Mouse (Mus musculus) megakaryocyte progenitor cell, adult 5-6 weeks (primary cell): ENCODE data around the gene Alox12e. TPM values are rescaled to one million over a fixed set of nuclear protein-coding genes. Genes with fewer than 3 reads are reported as not detected.

ENCODE experiments used
- ATAC-seq: replicated peaks from 2 replicates; pipeline ENCODE4 v1.8.0; 2016; ENCODE audit warnings: mild to moderate bottlenecking, moderate TSS enrichment, inconsistent platforms; ENCODE audit not compliant: poor library complexity
- total RNA-seq, 2 experiments: library from RNA; stranded (forward) in 1 of 2; stranded (reverse) in 1 of 2; fragments of 157-497, 149-512 nt in 1 of 2; fragments of 200-1000 nt in 1 of 2; gene quantifications; 2 replicates each; pipeline versions ENCODE4 v1.2.3 to v1.2.4; 2015 to 2017

Gene Alox12e
- total RNA-seq, 2 experiments from 2014 or later, result not detected

- no peak for ATAC-seq
These were observed 34.3 kb downstream of the Alox12e start for GRCm38 (mm10) chr11:70288102-70288501.

DNA sequence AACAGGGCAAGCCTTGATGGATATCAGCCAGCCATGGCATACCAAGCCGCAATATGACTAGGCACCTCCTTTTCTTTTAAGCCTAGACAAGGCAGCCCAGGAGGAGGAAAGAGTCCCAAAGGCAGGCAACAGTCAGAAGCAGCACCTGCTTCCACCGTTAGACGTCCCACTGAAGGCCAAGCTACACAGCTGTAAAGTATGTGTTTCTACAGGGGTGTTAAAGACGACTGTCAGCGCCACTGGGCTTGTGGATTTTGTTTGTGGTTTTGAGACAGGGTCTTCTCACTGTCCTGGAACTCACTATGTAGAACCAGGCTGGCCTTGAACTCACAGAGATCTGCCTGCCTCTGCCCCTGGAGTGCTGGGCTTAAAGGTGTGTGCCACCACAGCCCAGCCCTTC is 36.7 kb downstream of the Alox12e start:
- ATAC-seq, result no peak

DNA sequence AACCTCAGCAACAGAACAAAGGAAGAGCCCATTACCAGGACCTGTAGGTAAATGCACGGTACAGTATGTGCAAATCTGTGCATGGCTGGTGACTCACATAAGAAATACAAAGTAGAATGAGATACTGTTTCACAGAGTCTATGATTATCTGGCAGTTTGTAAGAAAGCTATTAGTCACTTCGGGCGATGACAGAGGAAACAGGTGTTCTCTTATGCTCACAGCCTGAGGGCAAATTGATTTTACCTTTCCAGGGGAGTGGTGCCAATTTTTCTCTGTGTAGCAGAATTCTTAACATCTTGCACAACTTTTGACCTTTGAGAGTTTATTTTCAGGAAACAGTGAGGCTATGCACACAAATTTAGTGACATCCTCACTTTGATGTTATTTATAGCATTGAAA is 37.7 kb downstream of the Alox12e start:
- no peak for ATAC-seq

DNA sequence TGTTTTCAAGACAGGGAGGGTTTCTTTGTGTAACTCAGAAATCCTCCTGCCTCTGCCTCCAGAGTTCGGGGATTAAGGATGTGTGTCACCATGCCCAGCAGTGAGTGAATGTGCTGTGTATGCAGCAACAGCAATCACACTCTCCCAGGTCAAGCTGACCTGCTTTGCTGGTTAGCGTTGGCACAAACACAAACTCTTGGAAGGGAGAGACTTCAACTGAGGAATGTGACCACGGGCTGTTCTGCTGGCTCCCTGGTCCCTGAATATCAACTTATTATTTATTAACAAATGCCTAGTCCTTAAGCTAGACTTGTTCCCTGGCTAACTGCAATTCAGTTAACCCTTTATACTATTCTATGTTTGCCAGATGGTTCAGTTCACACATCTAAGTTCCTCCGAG is 38.8 kb downstream of the Alox12e start:
- ATAC-seq, result no peak

GRCm38 (mm10) chr11:70280441-70280840 is 42.0 kb downstream of the Alox12e start:
- peak; percentile 74 for ATAC-seq

GRCm38 (mm10) chr11:70278961-70279360 is 43.5 kb downstream of the Alox12e start:
- ATAC-seq, result no peak

- ATAC-seq, result no peak
These were observed 50.8 kb downstream of the Alox12e start for GRCm38 (mm10) chr11:70271641-70272040.

DNA sequence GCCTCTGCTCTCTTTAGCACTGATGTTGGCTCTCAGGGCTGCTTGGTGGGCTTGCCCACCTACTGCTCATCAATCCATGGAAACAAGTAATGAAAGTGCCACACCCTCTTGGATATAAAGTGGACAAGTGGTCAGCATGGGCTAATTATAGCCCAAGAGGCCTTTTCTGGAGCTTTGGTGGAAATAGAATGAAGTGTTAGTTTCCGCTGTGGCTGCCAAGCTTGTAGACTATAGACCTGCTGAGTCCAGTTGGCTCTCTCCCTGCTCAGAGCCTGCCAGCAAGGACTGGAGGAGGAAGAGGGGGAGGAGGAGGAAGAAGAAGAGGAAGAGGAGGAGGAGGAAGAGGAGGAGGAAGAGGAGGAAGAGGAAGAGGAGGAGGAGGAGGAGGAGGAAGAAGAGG is 56.0 kb downstream of the Alox12e start:
- no peak for ATAC-seq

- no peak for ATAC-seq
These were observed 56.6 kb downstream of the Alox12e start for GRCm38 (mm10) chr11:70265819-70266218.

Other genes starting within 250 kb of the Alox12e start
- not detected in 2 replicates for gene Asgr2, start 230.0 kb downstream of the Alox12e start, total RNA-seq (2015)
- gene Asgr2, start 230.0 kb downstream of the Alox12e start, total RNA-seq (2017), result 0.62 TPM in 1 of 2 replicates, not detected in the other
- gene Mgl2, start 192.3 kb downstream of the Alox12e start, total RNA-seq (2015), result 25.7 and 30.7 TPM in 2 replicates
- 29.3 and 36.6 TPM in 2 replicates for gene Mgl2, start 192.3 kb downstream of the Alox12e start, total RNA-seq (2017)
- 4.4 and 6.0 TPM in 2 replicates for gene Clec10a, start 166.4 kb downstream of the Alox12e start, total RNA-seq (2015)
- 7.4 and 7.5 TPM in 2 replicates for gene Clec10a, start 166.4 kb downstream of the Alox12e start, total RNA-seq (2017)
- gene Slc16a11, start 109.9 kb downstream of the Alox12e start, total RNA-seq (2015), result not detected in 2 replicates
- gene Slc16a11, start 109.9 kb downstream of the Alox12e start, total RNA-seq (2017), result not detected in 2 replicates
- 4.4 and 7.0 TPM in 2 replicates for gene Slc16a13, start 101.6 kb downstream of the Alox12e start, total RNA-seq (2015)
- 2.5 and 4.6 TPM in 2 replicates for gene Slc16a13, start 101.6 kb downstream of the Alox12e start, total RNA-seq (2017)
- 0.17 TPM in 1 of 2 replicates, not detected in the other for gene Bcl6b, start 92.8 kb downstream of the Alox12e start, total RNA-seq (2015)
- gene Bcl6b, start 92.8 kb downstream of the Alox12e start, total RNA-seq (2017), result not detected in 2 replicates
- 73.4 and 77.3 TPM in 2 replicates for gene 0610010K14Rik, start 84.7 kb downstream of the Alox12e start, total RNA-seq (2015)
- 24.4 and 31.2 TPM in 2 replicates for gene 0610010K14Rik, start 84.7 kb downstream of the Alox12e start, total RNA-seq (2017)
- 3.4 and 4.1 TPM in 2 replicates for gene Gm21988, start 82.8 kb downstream of the Alox12e start, total RNA-seq (2015)
- 0.10 and 2.4 TPM in 2 replicates for gene Gm21988, start 82.8 kb downstream of the Alox12e start, total RNA-seq (2017)
- 134 and 151 TPM in 2 replicates for gene Rnasek, start 82.8 kb downstream of the Alox12e start, total RNA-seq (2015)
- 19.3 and 29.4 TPM in 2 replicates for gene Rnasek, start 82.8 kb downstream of the Alox12e start, total RNA-seq (2017)
- 0.27 TPM in 1 of 2 replicates, not detected in the other for gene Alox12, start 67.3 kb downstream of the Alox12e start, total RNA-seq (2015)
- gene Alox12, start 67.3 kb downstream of the Alox12e start, total RNA-seq (2017), result not detected in 2 replicates
- gene Alox15, start 29.4 kb upstream of the Alox12e start, total RNA-seq (2015), result 1.4 and 1.6 TPM in 2 replicates
- 1.2 TPM in 2 replicates for gene Alox15, start 29.4 kb upstream of the Alox12e start, total RNA-seq (2017)
- gene Pelp1, start 87.4 kb upstream of the Alox12e start, total RNA-seq (2015), result 27.1 and 28.4 TPM in 2 replicates
- 9.5 and 16.8 TPM in 2 replicates for gene Pelp1, start 87.4 kb upstream of the Alox12e start, total RNA-seq (2017)
- 43.9 and 47.7 TPM in 2 replicates for gene Arrb2, start 110.0 kb upstream of the Alox12e start, total RNA-seq (2015)
- 31.4 and 48.0 TPM in 2 replicates for gene Arrb2, start 110.0 kb upstream of the Alox12e start, total RNA-seq (2017)
- 36.7 and 37.1 TPM in 2 replicates for gene Med11, start 129.3 kb upstream of the Alox12e start, total RNA-seq (2015)
- gene Med11, start 129.3 kb upstream of the Alox12e start, total RNA-seq (2017), result 37.0 and 40.2 TPM in 2 replicates
- not detected in 2 replicates for gene Zmynd15, start 136.8 kb upstream of the Alox12e start, total RNA-seq (2015)
- 0.25 TPM in 1 of 2 replicates, not detected in the other for gene Zmynd15, start 136.8 kb upstream of the Alox12e start, total RNA-seq (2017)
- 0.29 and 0.67 TPM in 2 replicates for gene Cxcl16, start 137.4 kb upstream of the Alox12e start, total RNA-seq (2015)
- 0.24 TPM in 1 of 2 replicates, not detected in the other for gene Cxcl16, start 137.4 kb upstream of the Alox12e start, total RNA-seq (2017)
- gene Tm4sf5, start 182.6 kb upstream of the Alox12e start, total RNA-seq (2015), result not detected in 2 replicates
- gene Tm4sf5, start 182.6 kb upstream of the Alox12e start, total RNA-seq (2017), result not detected in 2 replicates
- gene Vmo1, start 192.0 kb upstream of the Alox12e start, total RNA-seq (2015), result not detected in 2 replicates
- not detected in 2 replicates for gene Vmo1, start 192.0 kb upstream of the Alox12e start, total RNA-seq (2017)
- not detected in 2 replicates for gene Gltpd2, start 196.6 kb upstream of the Alox12e start, total RNA-seq (2015)
- gene Gltpd2, start 196.6 kb upstream of the Alox12e start, total RNA-seq (2017), result not detected in 2 replicates
- 141 and 153 TPM in 2 replicates for gene Psmb6, start 202.7 kb upstream of the Alox12e start, total RNA-seq (2015)
- gene Psmb6, start 202.7 kb upstream of the Alox12e start, total RNA-seq (2017), result 272 and 309 TPM in 2 replicates
- not detected in 2 replicates for gene Gm40193, start 210.3 kb upstream of the Alox12e start, total RNA-seq (2015)
- gene Gm40193, start 210.3 kb upstream of the Alox12e start, total RNA-seq (2017), result not detected in 2 replicates
- gene Pld2, start 217.4 kb upstream of the Alox12e start, total RNA-seq (2015), result 0.07 and 0.90 TPM in 2 replicates
- gene Pld2, start 217.4 kb upstream of the Alox12e start, total RNA-seq (2017), result 0.25 and 0.81 TPM in 2 replicates
- gene Mink1, start 240.3 kb upstream of the Alox12e start, total RNA-seq (2015), result 14.4 and 18.0 TPM in 2 replicates
- gene Mink1, start 240.3 kb upstream of the Alox12e start, total RNA-seq (2017), result 12.5 and 16.5 TPM in 2 replicates